Mouse (Mus musculus): ENCODE data around the gene Rdh13.

DNA sequence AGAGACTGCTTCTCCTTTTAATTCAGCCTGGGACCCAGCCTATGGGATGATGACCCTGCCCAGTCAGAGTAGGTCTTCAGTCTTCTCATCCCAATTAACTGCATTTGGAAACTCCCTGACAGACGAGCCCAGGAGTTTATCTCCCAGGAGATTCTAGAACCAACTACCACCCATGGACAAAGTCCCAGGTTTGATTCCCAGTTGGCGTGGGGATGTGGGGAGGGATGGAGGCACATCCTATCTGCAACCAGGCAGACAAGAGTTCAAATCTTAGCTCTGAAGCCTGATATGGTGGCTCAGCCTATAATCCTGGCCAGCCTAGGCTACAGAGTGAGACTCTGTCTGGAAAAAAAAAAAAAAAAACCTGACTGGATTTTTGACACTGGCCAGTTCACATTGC lies 7.7 kb downstream of the Rdh13 start:
- TF ChIP-seq POLR2A (IDR thresholded peaks at IDR 0.05; ENCODE audit: low read depth, low read length), result no peak
- TF ChIP-seq CTCF (conservative IDR thresholded peaks at IDR 0.05; ENCODE audit: insufficient read depth, insufficient read length, low read depth, low read length), result no peak

All from kidney, adult 2 months (tissue).